Mouse (Mus musculus): ENCODE measurements around the gene Cacna1a. TPM values are rescaled to one million over a fixed set of nuclear protein-coding genes. Genes with fewer than 3 reads are reported as not detected.

The Cacna1a gene
- total and polyA plus RNA-seq, 2 experiments from 2014 or later: 16.5 to 70.5 TPM

GRCm38 (mm10) chr8:84459276-84459675, 71.0 kb downstream of the Cacna1a start:
- WGBS: 4% methylated on average over 5 of the region's 5 CpGs
- peak overlapping the region; percentile 62 for H3K27ac ChIP-seq
- H3K4me3 ChIP-seq (ENCODE audit: low read length): no peak overlapping the region
- no peaks in the 10 kb centered on the region for H3K9me3 ChIP-seq (ENCODE audit: low read length)
- H3K4me2 ChIP-seq (ENCODE audit: low read depth, low read length): no peak overlapping the region
- no peaks in the 10 kb centered on the region for H3K36me3 ChIP-seq (ENCODE audit: insufficient read depth, low read length)
- no peak overlapping the region for H3K9ac ChIP-seq (replicated peaks; ENCODE audit: low read length)
- ATAC-seq: peak; percentile 80
- H3K27me3 ChIP-seq (ENCODE audit: insufficient read depth, low read length): no peaks in the 10 kb centered on the region
- H3K4me1 ChIP-seq (ENCODE audit: insufficient read depth, low read length): no peaks in the 10 kb centered on the region
- peak; percentile 76 for DNase-seq (ENCODE audit: low spot score)
- TF ChIP-seq CTCF (IDR thresholded peaks at IDR 0.05; ENCODE audit: low read depth): no peak

- WGBS: 69% methylated on average over 2 of the region's 2 CpGs
- no peak for TF ChIP-seq CTCF (IDR thresholded peaks at IDR 0.05; ENCODE audit: low read depth)
These were observed 72.5 kb downstream of the Cacna1a start for GRCm38 (mm10) chr8:84460698-84461097.

GRCm38 (mm10) chr8:84466932-84467331, 78.7 kb downstream of the Cacna1a start:
- no peak overlapping the region for H3K4me3 ChIP-seq (ENCODE audit: low read length)
- H3K36me3 ChIP-seq (ENCODE audit: insufficient read depth, low read length): no peaks in the 10 kb centered on the region
- TF ChIP-seq CTCF (IDR thresholded peaks at IDR 0.05; ENCODE audit: low read depth): no peak
- 14% methylated on average over 1 of the region's 1 CpGs for WGBS
- peaks cover 4% of the 10 kb centered on the region; the same call in 1 of the 2 replicates for H3K4me1 ChIP-seq (ENCODE audit: insufficient read depth, low read length)
- peak; percentile 58 for ATAC-seq
- H3K9ac ChIP-seq (replicated peaks; ENCODE audit: low read length): no peak overlapping the region
- no peaks in the 10 kb centered on the region for H3K27me3 ChIP-seq (ENCODE audit: insufficient read depth, low read length)
- H3K9me3 ChIP-seq (ENCODE audit: low read length): no peaks in the 10 kb centered on the region
- H3K27ac ChIP-seq: peak overlapping the region; percentile 23; the same call in 1 of the 2 replicates
- H3K4me2 ChIP-seq (ENCODE audit: low read depth, low read length): no peak overlapping the region
- DNase-seq (ENCODE audit: low spot score): peak; percentile 80

More at GRCm38 (mm10) chr8:84460698-84461097, 72.5 kb downstream of the Cacna1a start:
- DNase-seq (ENCODE audit: low spot score) (no peak), ATAC-seq (no peak)
- H3K9me3 ChIP-seq (ENCODE audit: low read length): no peaks in the 10 kb centered on the region
- no peak overlapping the region for H3K27ac ChIP-seq
- H3K4me3 ChIP-seq (ENCODE audit: low read length): no peak overlapping the region
- H3K4me2 ChIP-seq (ENCODE audit: low read depth, low read length): no peak overlapping the region
- no peaks in the 10 kb centered on the region for H3K4me1 ChIP-seq (ENCODE audit: insufficient read depth, low read length)
- H3K9ac ChIP-seq (replicated peaks; ENCODE audit: low read length): no peak overlapping the region
- no peaks in the 10 kb centered on the region for H3K27me3 ChIP-seq (ENCODE audit: insufficient read depth, low read length)
- no peaks in the 10 kb centered on the region for H3K36me3 ChIP-seq (ENCODE audit: insufficient read depth, low read length)

GRCm38 (mm10) chr8:84469076-84469475, 80.8 kb downstream of the Cacna1a start:
- peaks cover 4% of the 10 kb centered on the region; the same call in 1 of the 2 replicates for H3K4me1 ChIP-seq (ENCODE audit: insufficient read depth, low read length)
- H3K4me3 ChIP-seq (ENCODE audit: low read length): no peak overlapping the region
- no peaks in the 10 kb centered on the region for H3K9me3 ChIP-seq (ENCODE audit: low read length)
- no peaks in the 10 kb centered on the region for H3K36me3 ChIP-seq (ENCODE audit: insufficient read depth, low read length)
- no peak overlapping the region for H3K4me2 ChIP-seq (ENCODE audit: low read depth, low read length)
- TF ChIP-seq CTCF (IDR thresholded peaks at IDR 0.05; ENCODE audit: low read depth): no peak
- DNase-seq (ENCODE audit: low spot score): no peak
- WGBS: 75% methylated on average over 4 of the region's 4 CpGs
- no peak overlapping the region for H3K9ac ChIP-seq (replicated peaks; ENCODE audit: low read length)
- H3K27me3 ChIP-seq (ENCODE audit: insufficient read depth, low read length): no peaks in the 10 kb centered on the region
- no peak for ATAC-seq
- no peak overlapping the region for H3K27ac ChIP-seq

GRCm38 (mm10) chr8:84471271-84471995, 83.2 kb downstream of the Cacna1a start:
- ATAC-seq (no peak), DNase-seq (ENCODE audit: low spot score) (peak; percentile 62)
- Histone ChIP-seq H3K9me3 (ENCODE audit: low read length) (no peaks in the 10 kb centered on the region), H3K4me3 (ENCODE audit: low read length) (no peak overlapping the region), H3K4me2 (ENCODE audit: low read depth, low read length) (no peak overlapping the region), H3K36me3 (ENCODE audit: insufficient read depth, low read length) (no peaks in the 10 kb centered on the region), H3K27ac (no peak overlapping the region), H3K4me1 (ENCODE audit: insufficient read depth, low read length) (peaks cover 4% of the 10 kb centered on the region; the same call in 1 of the 2 replicates), H3K9ac (replicated peaks; ENCODE audit: low read length) (no peak overlapping the region), H3K27me3 (ENCODE audit: insufficient read depth, low read length) (no peaks in the 10 kb centered on the region)
- TF ChIP-seq CTCF (IDR thresholded peaks at IDR 0.05; ENCODE audit: low read depth): no peak
- WGBS: 45% methylated on average over 9 of the region's 9 CpGs

GRCm38 (mm10) chr8:84474456-84474855, 86.2 kb downstream of the Cacna1a start:
- no peak for ATAC-seq
- Histone ChIP-seq H3K9me3 (ENCODE audit: low read length) (no peaks in the 10 kb centered on the region), H3K27ac (no peak overlapping the region), H3K9ac (replicated peaks; ENCODE audit: low read length) (no peak overlapping the region), H3K4me2 (ENCODE audit: low read depth, low read length) (no peak overlapping the region), H3K4me3 (ENCODE audit: low read length) (no peak overlapping the region), H3K36me3 (ENCODE audit: insufficient read depth, low read length) (no peaks in the 10 kb centered on the region), H3K27me3 (ENCODE audit: insufficient read depth, low read length) (no peaks in the 10 kb centered on the region), H3K4me1 (ENCODE audit: insufficient read depth, low read length) (peaks cover 4% of the 10 kb centered on the region; the same call in 1 of the 2 replicates)
- peak; percentile 26; the same call in 1 of the 2 replicates for TF ChIP-seq CTCF (IDR thresholded peaks at IDR 0.05; ENCODE audit: low read depth)
- WGBS: 96% methylated on average over 1 of the region's 1 CpGs
- no peak for DNase-seq (ENCODE audit: low spot score)

GRCm38 (mm10) chr8:84477341-84477740, 89.1 kb downstream of the Cacna1a start:
- H3K9me3 ChIP-seq (ENCODE audit: low read length): no peaks in the 10 kb centered on the region
- H3K4me2 ChIP-seq (ENCODE audit: low read depth, low read length): no peak overlapping the region
- H3K4me3 ChIP-seq (ENCODE audit: low read length): no peak overlapping the region
- H3K9ac ChIP-seq (replicated peaks; ENCODE audit: low read length): no peak overlapping the region
- no peaks in the 10 kb centered on the region for H3K27me3 ChIP-seq (ENCODE audit: insufficient read depth, low read length)
- H3K4me1 ChIP-seq (ENCODE audit: insufficient read depth, low read length): no peaks in the 10 kb centered on the region
- no peaks in the 10 kb centered on the region for H3K36me3 ChIP-seq (ENCODE audit: insufficient read depth, low read length)
- no peak overlapping the region for H3K27ac ChIP-seq
- ATAC-seq: no peak
- 73% methylated on average over 3 of the region's 3 CpGs for WGBS
- TF ChIP-seq CTCF (IDR thresholded peaks at IDR 0.05; ENCODE audit: low read depth): no peak
- no peak for DNase-seq (ENCODE audit: low spot score)

All from hindbrain, postnatal 0 days (tissue).